Mouse (Mus musculus) embryo, embryonic 10.5 days (tissue): ENCODE measurements at regions not wholly inside any gene's neighbourhood (a gene's known extent, or its start where the extent isn't known, plus 50 kb on each side); places are given as distances from the start of the nearest gene placed in this dataset.
A peak's percentile ranks its signal among the peaks of the same experiment; 100 is the strongest.

Source experiments
- DNase-seq: peaks from one replicate; pipeline ENCODE4 v3.0.0-alpha.2; 2015; ENCODE audit warnings: low spot score

DNA sequence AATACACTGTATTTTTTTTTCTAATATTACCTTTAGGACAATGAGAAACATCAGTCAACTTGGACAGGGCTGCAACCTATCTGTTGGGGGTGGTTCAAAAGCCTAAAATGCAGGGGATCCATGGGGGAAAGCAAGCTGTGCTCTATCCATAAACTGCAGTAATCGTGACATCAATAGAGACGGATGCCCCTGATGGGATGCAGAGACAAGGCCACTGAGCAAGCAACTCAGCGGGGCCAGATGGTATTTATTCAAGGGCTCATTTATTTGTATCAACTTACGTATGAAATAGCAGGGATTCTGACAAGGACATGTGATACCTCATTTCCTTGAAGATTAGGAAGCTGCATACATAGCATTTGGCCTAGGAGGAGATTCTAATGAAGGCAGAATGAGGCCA, 673.5 kb upstream of the A1bg start:
- DNase-seq = peak; percentile 42

DNA sequence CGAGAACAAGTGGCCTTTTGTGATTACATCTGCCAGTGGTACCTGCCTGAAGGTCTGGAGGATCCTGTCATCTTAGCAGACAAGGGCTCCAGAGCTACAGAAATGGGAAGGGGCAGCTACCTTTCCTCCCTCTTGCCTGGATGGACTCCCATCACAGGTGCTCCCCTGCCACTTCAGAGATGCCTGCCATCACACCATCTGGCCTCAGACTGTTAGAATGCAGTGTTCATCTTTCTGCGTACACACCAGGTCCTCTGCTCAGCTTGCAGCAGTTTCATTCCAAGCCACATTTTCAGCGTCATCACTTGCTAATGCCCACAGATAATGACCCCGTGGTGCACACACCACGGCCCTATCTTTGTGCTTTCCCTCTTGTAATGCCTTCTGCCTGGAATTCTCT, 666.1 kb upstream of the A1bg start:
- no peak for DNase-seq

DNA sequence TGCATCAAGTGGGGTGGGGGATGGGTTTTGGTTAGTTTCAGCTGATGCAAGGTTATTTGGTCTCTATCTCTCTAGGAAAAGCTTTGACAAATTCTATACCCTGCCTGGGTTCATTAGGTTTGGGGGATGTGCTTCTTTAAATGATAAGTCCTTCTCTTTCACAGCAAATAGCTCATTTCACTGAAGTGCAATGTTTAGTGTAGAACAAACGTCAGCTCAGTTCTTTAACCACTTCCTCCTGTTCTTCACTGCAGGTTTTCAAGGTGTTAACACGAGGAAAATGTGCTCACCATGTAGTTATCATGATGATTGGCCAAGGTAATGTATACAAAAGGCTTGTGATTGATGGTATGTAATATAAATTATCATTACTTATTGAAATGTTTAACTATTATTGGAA, 659.5 kb upstream of the A1bg start:
- DNase-seq = no peak

DNA sequence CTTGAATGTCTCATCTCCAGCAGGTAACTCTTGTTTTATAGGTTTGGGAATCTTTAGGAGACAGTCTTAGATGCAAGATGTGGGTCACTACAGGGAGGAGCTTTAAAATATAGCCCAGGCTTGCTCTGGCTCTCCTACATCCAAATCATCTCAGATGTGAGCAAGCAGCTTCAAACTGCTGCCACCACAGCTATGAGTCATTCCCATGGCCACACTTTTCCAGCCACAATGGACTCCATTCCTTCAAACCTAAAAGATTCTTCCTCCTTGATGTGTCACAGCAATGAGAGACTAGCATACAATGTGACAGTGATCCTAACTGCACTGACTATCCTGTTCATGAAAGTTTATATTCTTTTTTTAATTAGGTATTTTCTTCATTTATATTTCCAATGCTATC, 640.5 kb upstream of the A1bg start:
- no peak for DNase-seq

DNA sequence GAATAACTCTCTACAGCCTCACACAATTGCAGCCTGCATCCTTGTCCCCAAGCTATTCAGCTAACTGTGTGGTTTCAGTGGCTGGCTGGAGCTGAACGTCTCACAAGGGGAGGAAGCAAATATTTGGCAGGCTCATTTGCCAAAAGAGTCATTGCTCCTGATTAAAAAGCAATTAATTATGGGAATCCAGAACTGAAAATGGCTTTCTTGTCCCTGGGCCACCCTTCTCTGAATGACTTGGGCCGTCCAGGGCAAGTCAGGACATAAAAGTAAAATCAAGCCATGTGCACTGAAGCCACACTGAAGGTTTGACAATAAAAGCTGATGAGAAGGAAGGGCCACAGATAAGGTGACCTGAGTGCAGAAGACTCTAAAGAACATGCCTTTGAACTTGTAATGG, 639.4 kb upstream of the A1bg start:
- DNase-seq = no peak

DNA sequence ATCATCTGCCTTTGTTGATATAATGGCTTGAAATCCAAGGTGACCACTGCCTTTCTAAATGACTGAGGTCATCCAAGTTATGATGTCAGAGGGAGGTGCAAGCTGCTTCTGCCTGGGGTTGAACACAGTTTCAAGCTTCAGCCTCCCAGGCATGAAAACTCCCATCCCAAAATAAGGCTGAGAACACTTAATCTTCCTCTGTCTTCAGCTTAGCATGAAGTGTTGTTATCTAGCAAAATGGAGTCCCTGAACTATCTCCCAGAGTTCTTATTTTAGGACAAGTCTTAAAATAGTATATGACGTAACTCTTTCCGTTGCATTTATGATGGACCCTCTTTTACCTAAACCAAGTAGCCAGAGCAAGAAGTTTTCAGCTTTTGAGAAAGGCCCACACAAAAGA, 631.1 kb upstream of the A1bg start:
- no peak for DNase-seq

DNA sequence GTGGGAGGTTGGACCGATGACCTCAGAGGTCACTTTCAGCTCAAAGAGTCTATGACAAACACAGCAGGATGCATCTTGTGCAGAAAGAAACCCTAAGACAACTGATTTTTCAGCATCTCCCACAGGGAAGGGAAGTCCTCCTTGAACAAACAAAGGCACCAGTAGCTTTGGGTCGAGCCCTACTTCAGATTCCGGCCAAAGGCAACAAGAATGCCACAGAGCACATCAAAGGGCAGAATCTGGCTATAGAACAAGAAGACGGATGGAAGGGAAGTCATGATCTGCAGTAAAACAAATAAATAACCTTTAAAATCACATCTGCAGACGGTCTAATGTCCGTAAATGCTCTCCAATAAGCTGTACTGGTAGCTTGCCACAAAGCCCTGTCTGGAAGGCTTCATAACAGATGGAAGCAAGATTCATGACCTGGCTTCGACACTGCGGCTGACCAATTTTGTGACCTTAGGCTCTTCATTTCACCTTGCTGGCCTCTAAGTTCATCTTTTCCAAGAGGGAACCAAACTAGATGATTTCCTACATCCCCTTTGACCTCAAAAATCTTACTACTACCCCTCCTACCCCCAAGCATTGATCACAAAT, 630.4 kb upstream of the A1bg start:
- DNase-seq = peak; percentile 63

DNA sequence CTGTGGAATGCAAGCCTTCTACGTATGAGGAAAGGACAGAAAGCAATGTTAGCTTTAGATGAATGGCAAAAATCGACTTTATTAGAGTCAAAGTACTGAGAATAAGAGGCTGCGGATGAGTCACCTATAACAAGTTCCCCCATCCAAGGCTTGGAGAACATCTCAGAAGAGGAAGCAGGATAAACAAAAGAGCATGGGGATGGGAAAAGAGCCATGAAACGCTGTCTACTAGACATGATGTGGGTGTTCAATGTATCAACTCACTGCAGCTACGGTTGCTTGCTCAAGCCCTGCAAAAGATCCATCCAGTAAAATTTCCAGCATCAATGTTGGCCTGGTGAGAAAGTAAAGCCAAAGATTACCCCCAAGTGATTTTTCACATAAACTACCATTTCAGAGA, 628.4 kb upstream of the A1bg start:
- DNase-seq = no peak

DNA sequence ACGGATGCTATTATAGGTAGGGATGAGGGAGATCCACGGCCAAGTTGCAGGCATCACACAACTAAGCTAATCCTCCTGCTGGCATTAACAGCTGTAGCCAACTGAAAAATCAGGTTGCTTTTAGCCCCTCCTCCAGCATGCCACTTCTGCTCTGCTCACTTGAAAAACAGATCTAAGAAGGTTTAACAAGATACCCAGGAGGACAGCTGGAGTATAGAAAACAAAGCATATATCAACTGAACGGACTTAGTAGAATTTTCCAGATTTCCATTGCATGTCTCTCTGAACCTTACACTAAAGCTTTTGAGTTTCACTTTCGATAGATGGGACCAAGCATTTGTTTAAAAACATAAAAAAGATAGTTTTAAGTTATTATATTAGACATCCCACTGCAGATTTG, 625.6 kb upstream of the A1bg start:
- no peak for DNase-seq

DNA sequence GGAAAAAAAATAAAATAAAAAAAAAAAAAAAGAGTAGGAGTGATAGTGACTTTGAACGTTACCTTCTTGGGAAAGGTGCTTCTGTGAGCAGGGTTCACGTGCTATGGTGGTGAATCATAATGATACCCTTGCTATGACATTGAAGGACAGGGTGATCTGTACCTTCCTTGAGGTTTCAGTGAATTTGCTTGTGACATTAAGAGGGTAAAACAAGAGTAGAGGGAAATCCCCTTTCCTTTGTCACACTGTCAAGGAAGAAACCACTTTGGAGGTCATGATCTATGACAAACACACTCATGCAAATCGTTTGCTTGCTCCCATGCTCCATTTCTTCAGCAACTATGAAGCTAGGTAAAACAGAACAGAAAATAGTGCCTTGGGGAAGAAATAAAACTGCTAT, 623.8 kb upstream of the A1bg start:
- no peak for DNase-seq

DNA sequence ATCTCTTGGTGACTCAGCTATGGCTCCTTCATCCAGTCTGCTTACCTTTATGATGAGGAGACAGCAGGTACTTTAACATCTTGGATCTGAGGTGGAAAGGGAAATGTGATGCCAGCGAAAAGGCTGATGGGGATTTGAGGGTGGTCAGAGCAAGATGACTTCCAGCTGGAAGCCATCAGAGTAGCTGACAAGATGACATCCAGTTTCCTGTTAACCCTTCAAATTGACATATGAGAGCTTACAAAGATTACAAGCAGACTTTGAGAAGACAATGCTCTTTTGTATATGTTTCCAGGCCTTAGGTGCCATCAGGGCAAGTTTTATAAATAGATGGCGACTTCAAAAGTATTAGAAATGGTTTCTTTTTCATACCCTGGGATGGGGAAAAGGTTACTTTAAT, 621.3 kb upstream of the A1bg start:
- peak; percentile 58 for DNase-seq

DNA sequence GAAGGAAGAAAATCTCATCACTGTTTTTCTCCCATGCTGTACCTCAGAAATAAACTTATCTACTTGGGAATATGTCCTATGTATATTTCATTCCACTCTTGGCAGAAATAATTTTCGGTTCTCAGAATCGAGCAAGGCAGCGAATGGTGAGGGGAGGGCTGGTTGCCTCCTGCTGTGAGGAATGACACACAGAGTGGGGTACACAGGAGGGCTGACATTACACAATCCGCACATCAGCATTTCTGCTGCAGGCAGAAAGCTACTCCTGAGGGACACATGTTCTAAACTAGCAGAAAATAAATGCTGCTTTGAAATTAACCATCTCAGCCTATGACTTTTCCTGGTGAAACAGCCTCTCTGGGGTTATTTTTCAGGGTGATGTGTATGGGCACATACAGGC, 618.8 kb upstream of the A1bg start:
- DNase-seq = no peak

DNA sequence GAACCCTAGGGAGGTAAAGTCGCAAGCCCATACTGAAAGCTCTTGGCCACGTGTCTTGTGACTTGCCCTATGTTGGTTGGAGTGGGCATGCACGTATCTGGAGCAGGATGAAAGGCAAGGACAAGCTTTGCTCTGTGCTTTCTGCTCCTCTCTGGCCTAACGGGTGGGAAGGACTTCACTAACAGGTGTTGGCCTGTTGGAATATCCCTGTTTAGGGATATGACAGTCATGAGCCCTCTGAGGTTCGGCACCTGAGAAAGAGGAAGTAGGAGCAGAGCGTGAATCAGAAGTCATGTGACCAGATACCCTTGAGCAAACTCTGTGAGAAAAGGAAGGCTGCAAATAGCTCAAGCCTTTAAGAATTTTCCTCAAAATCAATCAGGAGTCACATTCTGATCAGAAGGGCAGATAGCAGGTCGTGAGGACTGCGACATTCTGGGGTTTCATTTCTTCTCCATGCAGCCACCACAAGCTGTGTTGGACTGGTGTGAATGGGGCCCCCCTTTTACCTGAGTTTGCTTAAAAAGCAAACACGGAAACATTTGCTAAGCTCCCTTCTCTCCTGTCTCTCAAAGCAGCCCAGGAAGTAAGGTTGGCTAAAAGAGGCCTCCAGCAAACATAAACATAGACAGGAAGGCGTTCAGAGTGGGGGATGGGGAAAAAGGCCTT, 618.1 kb upstream of the A1bg start:
- no peak for DNase-seq

DNA sequence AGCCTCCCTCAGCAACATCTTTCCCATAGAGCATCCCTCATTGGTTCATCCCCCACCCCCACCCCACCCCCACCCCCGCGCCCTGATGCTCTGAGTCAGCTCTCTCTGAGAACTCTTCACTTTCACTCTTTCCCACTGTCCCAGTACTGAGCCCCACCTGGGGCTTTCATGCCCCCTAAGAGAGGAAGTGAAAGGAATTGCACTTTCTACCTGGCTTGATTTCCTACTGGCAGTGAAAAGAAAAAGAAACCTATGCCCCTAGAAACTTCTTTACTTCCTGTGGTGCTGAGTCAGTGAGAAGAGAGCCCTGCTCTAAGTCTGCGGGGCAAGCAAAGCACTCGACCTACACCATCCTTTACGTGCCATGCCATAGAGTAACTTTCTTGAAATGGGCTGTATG, 616.1 kb upstream of the A1bg start:
- DNase-seq = no peak

DNA sequence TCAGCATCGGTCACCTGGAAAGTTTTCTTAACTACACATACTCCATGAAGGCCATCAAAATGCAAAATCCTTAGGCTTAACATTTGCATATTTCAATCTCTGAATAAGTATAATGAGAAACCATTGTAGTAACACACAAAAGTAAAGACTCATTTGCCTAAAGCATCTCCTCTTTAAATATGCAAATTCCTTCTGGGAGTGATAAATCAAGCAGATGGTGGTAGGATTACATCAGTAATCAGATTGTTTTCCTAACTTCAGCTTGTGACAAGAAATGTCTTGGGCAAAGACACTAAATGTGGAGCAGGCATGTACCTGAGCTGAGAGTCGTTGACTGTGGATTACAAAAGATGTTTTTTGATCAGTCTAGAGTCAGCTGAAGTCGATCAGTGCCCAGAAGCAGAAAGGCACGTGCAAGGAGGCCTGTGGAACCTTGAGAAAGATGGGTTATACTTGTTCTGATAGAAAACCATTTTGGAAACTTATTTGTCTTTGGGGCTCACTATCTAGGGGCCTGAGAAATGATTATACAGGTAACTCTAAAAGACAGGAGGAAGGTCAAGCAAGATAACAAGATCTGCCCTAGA, 615.5 kb upstream of the A1bg start:
- DNase-seq = no peak

DNA sequence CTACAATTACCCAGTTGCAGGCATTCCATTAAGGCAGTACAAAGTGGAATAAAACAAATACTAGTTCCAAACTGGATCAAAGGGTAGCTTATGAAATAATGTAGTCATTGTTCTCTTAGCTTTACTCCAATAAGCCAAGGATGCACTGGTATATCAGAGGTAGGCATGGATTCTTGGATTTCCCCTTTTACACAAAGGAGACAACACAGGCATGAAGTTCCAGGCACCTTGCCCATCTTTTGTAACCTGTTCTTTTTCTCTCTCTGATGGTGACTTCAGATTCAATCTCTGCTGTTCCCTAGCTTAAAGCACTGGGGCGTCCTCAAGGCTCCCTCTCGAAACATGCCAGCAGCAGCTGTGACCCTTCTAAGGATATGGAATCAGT, 613.5 kb upstream of the A1bg start:
- no peak for DNase-seq

DNA sequence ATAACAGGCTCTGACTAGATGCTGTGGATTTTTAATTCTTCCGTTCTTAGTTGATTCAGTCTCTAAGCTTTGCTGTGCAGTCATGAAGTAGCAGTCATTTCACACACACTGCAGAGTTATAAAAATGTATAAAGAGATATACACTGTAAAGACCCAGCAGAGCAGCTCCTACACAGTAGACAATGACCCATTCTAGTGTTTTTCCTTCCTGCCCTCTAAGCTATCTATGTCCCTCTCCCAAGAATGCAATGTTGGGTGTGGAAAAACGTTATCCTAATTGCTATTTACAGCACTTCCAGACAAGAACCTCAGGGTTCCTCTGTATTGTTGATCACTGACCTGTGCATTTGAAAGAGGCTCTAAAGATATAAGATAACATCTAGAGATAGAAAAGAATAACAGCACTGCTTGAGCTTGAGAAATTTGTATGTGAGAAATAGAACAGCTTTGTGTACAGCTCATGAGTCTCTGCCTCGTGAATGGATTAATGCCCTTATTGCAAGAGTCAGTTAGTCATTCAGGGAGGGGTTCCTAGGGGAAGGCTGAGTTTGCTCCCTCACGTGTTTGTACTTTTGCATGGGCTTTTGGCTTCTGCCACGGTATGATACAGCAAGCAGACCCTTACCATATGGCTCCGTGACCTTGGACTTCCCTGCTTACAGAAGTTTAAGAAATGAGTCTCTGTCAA, 613.0 kb upstream of the A1bg start:
- DNase-seq = no peak

DNA sequence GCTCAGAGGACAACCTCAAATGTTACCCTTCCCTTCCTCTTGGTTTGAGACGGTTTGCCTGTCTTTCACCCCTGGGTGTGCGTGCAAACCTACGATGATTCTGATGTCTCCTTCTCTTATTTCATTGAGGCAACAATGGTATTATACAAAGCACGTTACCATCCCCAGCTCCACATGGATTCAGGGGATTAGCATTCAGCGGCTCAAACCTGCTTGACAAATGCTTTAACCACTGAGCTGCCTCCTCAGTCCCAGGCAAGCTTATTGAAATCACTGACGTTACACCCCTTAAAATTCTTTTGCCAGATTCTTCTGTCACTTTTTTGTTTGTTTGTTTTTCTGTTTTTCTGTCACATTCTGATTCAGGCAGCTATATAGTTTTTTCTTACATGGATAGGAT, 612.4 kb upstream of the A1bg start:
- DNase-seq = no peak

DNA sequence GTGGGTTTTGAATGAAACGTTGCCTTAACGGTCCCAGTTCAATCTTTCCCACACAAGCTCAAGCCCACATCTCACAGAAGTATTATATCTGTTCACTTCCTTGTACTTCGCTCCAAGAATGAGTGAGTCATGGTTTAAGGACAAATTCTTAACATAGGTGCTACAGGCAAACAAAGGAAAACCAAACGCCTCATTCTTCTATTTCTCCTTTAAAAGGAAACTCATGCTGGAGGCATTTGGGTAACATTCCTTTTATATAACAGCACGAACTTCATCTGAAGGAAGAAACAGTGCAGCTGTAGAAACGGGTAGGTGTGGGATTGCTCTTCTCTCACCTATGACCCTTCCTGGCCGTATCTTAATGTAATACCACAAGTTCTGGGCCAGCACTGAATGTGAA, 610.0 kb upstream of the A1bg start:
- DNase-seq = no peak

DNA sequence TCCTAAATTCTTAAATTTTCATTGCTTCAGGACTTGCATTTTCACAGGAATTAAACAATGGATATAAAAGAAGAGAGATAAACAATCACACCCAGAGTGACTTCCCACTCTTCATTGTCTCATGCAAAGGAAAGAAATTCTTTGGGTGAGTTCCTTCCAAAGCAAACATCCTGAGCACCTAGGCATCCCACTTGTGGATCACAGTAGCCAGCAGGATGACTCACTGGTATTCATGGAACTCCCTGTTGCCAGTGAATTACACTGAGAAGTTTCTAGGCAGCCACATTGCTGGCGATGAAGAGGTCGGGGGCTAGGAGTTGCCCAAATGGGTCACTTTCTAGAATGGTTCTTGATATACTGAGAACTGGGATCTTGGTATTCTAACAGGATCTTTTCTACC, 609.2 kb upstream of the A1bg start:
- DNase-seq = no peak

DNA sequence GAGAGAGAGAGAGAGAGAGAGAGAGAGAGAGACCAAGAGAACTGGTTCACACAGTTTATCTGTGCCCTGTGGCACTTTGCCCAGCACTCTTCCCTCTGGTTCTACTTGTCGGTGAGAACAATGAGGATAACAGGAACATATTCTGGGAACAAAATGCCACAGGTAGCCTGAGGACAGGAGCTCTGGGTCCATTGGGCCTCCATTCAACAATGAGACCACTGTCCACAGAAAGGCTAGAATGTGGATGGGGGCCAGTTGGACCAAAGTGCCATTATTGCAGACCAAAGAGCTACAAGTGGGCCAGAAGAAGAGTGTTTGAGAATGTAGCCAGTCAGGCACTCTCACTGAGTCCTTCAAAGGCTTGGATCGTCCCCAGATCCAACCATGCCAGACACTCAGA, 600.2 kb upstream of the A1bg start:
- no peak for DNase-seq

DNA sequence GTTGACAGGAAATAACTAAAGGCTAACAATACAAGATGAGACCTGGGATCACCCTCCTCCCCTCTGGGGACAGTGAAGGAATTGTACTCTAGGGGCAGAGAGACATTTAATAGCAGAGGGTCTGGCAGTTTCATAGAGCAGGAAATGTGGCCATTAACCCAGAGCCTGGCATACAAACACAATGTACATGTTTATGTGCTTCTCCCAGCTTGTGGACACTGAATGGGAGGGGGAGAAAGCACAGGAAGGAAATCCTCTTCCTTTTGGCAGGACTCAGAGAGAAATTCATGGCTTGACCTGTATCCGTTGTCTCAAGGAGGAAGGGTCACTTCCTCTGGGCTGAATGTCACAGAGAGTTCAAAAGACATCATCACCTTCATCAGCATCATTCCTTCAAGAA, 594.5 kb upstream of the A1bg start:
- DNase-seq = no peak

DNA sequence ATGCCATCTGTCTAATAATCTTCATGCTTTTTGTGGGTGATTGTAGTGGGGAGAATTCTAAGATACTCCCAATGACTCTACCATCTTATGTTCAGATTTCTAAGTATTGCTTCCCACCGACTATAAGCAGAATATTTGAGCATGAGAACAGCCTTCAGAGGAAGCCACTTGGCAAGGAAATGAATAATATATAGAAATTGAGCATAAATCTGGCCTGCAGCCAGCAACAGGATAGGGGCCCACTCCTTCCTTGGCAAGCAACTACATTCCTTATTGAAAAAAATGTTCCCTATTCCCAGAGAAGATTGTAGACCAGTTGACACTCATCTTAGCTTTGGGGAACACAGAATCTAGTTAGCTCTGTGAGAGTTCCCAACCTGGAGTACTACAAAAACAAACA, 591.5 kb upstream of the A1bg start:
- DNase-seq = no peak

DNA sequence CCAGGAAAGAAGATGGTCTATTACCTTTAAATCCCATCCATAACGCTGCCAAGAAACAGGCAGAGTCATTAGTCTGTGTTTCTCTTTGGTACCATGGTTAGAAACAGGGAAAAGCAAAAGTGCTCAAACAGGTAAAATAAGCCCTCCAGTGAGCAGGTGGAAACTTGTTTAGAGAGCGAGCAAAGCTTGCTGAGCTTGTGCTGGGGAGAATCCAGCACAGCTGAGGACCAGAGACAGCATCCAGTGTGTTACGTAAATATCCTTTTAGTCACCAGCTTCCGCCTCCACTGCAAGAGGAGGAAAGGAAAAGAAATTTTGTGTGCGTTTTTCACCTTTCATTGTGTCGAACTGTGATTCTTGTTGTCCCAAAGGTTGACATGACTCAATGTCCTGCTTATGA, 586.0 kb upstream of the A1bg start:
- DNase-seq = no peak
